In genomic region chr15:25502513-25502912, GRCm38 (mm10) we compare ENCODE assay signal across 24 mouse cellular contexts.
DNase-seq lines count a peak whose midpoint lies in the region; ATAC-seq lines count a peak whose summit lies in the region.
"Had no signal": no experiment of that assay in that cellular context is flagged by ENCODE, and none has a peak within 500 bp of the region (broad histone marks: within the 10 kb centered on the region; RNA-seq: fewer than 3 reads in every experiment).

No protein-coding gene starts in this region.

- H3K27ac ChIP-seq in kidney, embryonic 16.5 days (ENCODE audit: low read length), result no peak overlapping the region
- H3K27ac ChIP-seq in liver, embryonic 16.5 days (ENCODE audit: low read length), result no peak overlapping the region
- H3K27ac ChIP-seq in liver, embryonic 11.5 days (ENCODE audit: low read depth, low read length), result no peak overlapping the region
- H3K27ac ChIP-seq: forebrain, embryonic 10.5 days; forebrain, embryonic 13.5 days; heart, embryonic 15.5 days; hindbrain, embryonic 10.5 days; hindbrain, embryonic 13.5 days had no signal

- 78% methylated on average over 5 of the region's 5 CpGs for WGBS in kidney, embryonic 16.5 days
- 48% methylated on average over 5 of the region's 5 CpGs for WGBS in liver, embryonic 16.5 days (ENCODE audit: insufficient replicate concordance)
- WGBS in liver, embryonic 11.5 days, result 64% methylated on average over 5 of the region's 5 CpGs

- H3K4me3 ChIP-seq in kidney, embryonic 16.5 days (ENCODE audit: low read length), result no peak overlapping the region
- no peak overlapping the region for H3K4me3 ChIP-seq in liver, embryonic 16.5 days (ENCODE audit: low read depth, low read length)
- H3K4me3 ChIP-seq in liver, embryonic 11.5 days (ENCODE audit: low read depth, low read length), result no peak overlapping the region
- H3K4me3 ChIP-seq: forebrain, embryonic 10.5 days; forebrain, embryonic 13.5 days; heart, embryonic 12.5 days; heart, embryonic 15.5 days; hindbrain, embryonic 10.5 days; hindbrain, embryonic 13.5 days had no signal

- ATAC-seq in kidney, embryonic 16.5 days (ENCODE audit: low FRiP score, low TSS enrichment), result no peak
- 0 out of 2 replicates have a peak, but pooled peaks have one; percentile 24 for ATAC-seq in liver, embryonic 16.5 days (ENCODE audit: low read depth)
- no peak for ATAC-seq in liver, embryonic 11.5 days (replicated peaks; ENCODE audit: low FRiP score)
- ATAC-seq: activated CD4-positive, CD25-positive, alpha-beta regulatory T cell, adult 4 months; forebrain, embryonic 13.5 days; forebrain, embryonic 16.5 days; hindbrain, embryonic 16.5 days had no signal

- no peak overlapping the region for H3K9ac ChIP-seq in kidney, embryonic 16.5 days (replicated peaks; ENCODE audit: low read length)
- H3K9ac ChIP-seq in liver, embryonic 16.5 days (ENCODE audit: low read depth, low read length), result no peak overlapping the region
- H3K9ac ChIP-seq in liver, embryonic 11.5 days (ENCODE audit: low read depth, low read length), result no peak overlapping the region
- H3K9ac ChIP-seq: forebrain, embryonic 13.5 days; heart, embryonic 12.5 days; heart, embryonic 15.5 days; hindbrain, embryonic 13.5 days had no signal

- no peak overlapping the region for H3K4me2 ChIP-seq in kidney, embryonic 16.5 days (replicated peaks; ENCODE audit: low read depth, low read length)
- no peak overlapping the region for H3K4me2 ChIP-seq in liver, embryonic 16.5 days (ENCODE audit: low read depth, low read length)
- H3K4me2 ChIP-seq in liver, embryonic 11.5 days, result no peak overlapping the region
- H3K4me2 ChIP-seq: forebrain, embryonic 13.5 days; heart, embryonic 12.5 days; heart, embryonic 15.5 days; hindbrain, embryonic 13.5 days had no signal

- DNase-seq in adrenal gland, adult 2 months, result peak; percentile 22
- no peak for DNase-seq in adrenal gland, adult 8-10 months
- peak; percentile 17 for DNase-seq in kidney, adult 11 months
- peak; percentile 12 to 46 for DNase-seq in kidney, postnatal 25 days
- no peak for DNase-seq in kidney, postnatal 4 days
- no peak for DNase-seq in liver, embryonic 11.5 days (ENCODE audit: low spot score)
- DNase-seq: adrenal gland, postnatal 14 days; cerebellum, adult 18-20 months; cerebellum, adult 9-10 months; gastrocnemius, postnatal 10 days; gastrocnemius, postnatal 36 days; heart, postnatal 10 days; heart, postnatal 36 days had no signal

- H3K4me1 ChIP-seq in kidney, embryonic 16.5 days (ENCODE audit: insufficient read depth, low read length), result 0 out of 2 replicates have a peak, but pooled peaks cover 2% of the 10 kb centered on the region
- H3K4me1 ChIP-seq in liver, embryonic 16.5 days (ENCODE audit: control insufficient read depth, low read depth, low read length), result no peaks in the 10 kb centered on the region
- H3K4me1 ChIP-seq in liver, embryonic 11.5 days (replicated peaks; ENCODE audit: control insufficient read depth, insufficient read depth, low read length), result no peaks in the 10 kb centered on the region
- H3K4me1 ChIP-seq: heart, embryonic 12.5 days; heart, embryonic 15.5 days had no signal

- no peaks in the 10 kb centered on the region for H3K9me3 ChIP-seq in kidney, embryonic 16.5 days (ENCODE audit: low read length)
- no peaks in the 10 kb centered on the region for H3K9me3 ChIP-seq in liver, embryonic 16.5 days (replicated peaks; ENCODE audit: control insufficient read depth, low read length)
- no peaks in the 10 kb centered on the region for H3K9me3 ChIP-seq in liver, embryonic 11.5 days (ENCODE audit: control insufficient read depth, low read length)
- H3K9me3 ChIP-seq: forebrain, embryonic 10.5 days; forebrain, embryonic 13.5 days; heart, embryonic 12.5 days; heart, embryonic 15.5 days; hindbrain, embryonic 10.5 days; hindbrain, embryonic 13.5 days had no signal

- no peaks in the 10 kb centered on the region for H3K27me3 ChIP-seq in kidney, embryonic 16.5 days (ENCODE audit: insufficient read depth, low read length)
- H3K27me3 ChIP-seq in liver, embryonic 16.5 days (ENCODE audit: control insufficient read depth, insufficient read depth, low read depth, low read length), result no peaks in the 10 kb centered on the region
- no peaks in the 10 kb centered on the region for H3K27me3 ChIP-seq in liver, embryonic 11.5 days (replicated peaks; ENCODE audit: control insufficient read depth, insufficient read depth, low read length)
- H3K27me3 ChIP-seq: hindbrain, embryonic 13.5 days had no signal

- no peaks in the 10 kb centered on the region for H3K36me3 ChIP-seq in kidney, embryonic 16.5 days (ENCODE audit: insufficient read depth, low read length)
- no peaks in the 10 kb centered on the region for H3K36me3 ChIP-seq in liver, embryonic 16.5 days (ENCODE audit: control insufficient read depth, insufficient read depth)
- H3K36me3 ChIP-seq in liver, embryonic 11.5 days (ENCODE audit: control insufficient read depth, insufficient read depth, low read length), result no peaks in the 10 kb centered on the region
- H3K36me3 ChIP-seq: forebrain, embryonic 10.5 days; heart, embryonic 12.5 days; heart, embryonic 15.5 days; hindbrain, embryonic 10.5 days; hindbrain, embryonic 13.5 days had no signal

Comparison
In these comparisons a context has a peak if more than half of its experiments do, and no peak if none do; other contexts are left out.
1. DNase-seq: peak in adrenal gland, adult 2 months (single experiment), kidney, adult 11 months (single experiment) and kidney, postnatal 25 days (2 of 2); none in adrenal gland, adult 8-10 months (single experiment), kidney, postnatal 4 days (0 of 2) and liver, embryonic 11.5 days (single experiment).